Mouse (Mus musculus) heart, embryonic 14.5 days (tissue): ENCODE data around the gene Cdk5rap2. TPM values are rescaled to one million over a fixed set of nuclear protein-coding genes. Genes with fewer than 3 reads are reported as not detected.

Source experiments
- ATAC-seq: fragments of 200-750 bp; cut with Nextera tagmentation; 2 replicates; pipeline ENCODE4 v1.8.0; 2017; ENCODE audit warnings: low read depth, moderate TSS enrichment; ENCODE audit not compliant: insufficient number of reproducible peaks, insufficient read depth, low FRiP score
- H3K27ac ChIP-seq, 2 experiments: fragments of 200-500 bp in 1 of 2; fragments of 300-500 bp in 1 of 2; sonication (generic) in 1 of 2; replicated peaks in 1 of 2; 2 replicates each; pipeline ENCODE4 v1.5.1; 2012 to 2014; ENCODE audit warnings: low read depth in 2 of 2, low read length in 2 of 2, control low read depth in 1 of 2, mild to moderate bottlenecking in 1 of 2, mixed read lengths in 1 of 2; ENCODE audit not compliant: control insufficient read depth in 1 of 2, insufficient read depth in 1 of 2
- H3K27me3 ChIP-seq: fragments of 300-500 bp; sonication (generic); 2 replicates; pipeline ENCODE4 v1.6.1; 2014; ENCODE audit warnings: mild to moderate bottlenecking, low read length, control low read depth; ENCODE audit not compliant: control insufficient read depth, insufficient read depth
- H3K36me3 ChIP-seq: fragments of 300-500 bp; sonication (generic); 2 replicates; pipeline ENCODE4 v1.6.1; 2014; ENCODE audit warnings: mild to moderate bottlenecking, control low read depth, low read length, mixed read lengths; ENCODE audit not compliant: control insufficient read depth, insufficient read depth
- H3K4me1 ChIP-seq, 2 experiments: fragments of 200-500 bp in 1 of 2; fragments of 300-500 bp in 1 of 2; sonication (generic) in 1 of 2; 2 replicates each; pipeline ENCODE4 v1.6.1; 2012 to 2014; ENCODE audit warnings: low read length in 2 of 2, control low read depth in 1 of 2, mixed read lengths in 1 of 2; ENCODE audit not compliant: control insufficient read depth in 2 of 2, insufficient read depth in 2 of 2
- H3K4me2 ChIP-seq: fragments of 300-500 bp; sonication (generic); 2 replicates; pipeline ENCODE4 v1.6.1; 2014; ENCODE audit warnings: mild to moderate bottlenecking, low read length
- H3K4me3 ChIP-seq, 2 experiments: fragments of 200-500 bp in 1 of 2; fragments of 300-500 bp in 1 of 2; sonication (generic) in 1 of 2; 2 replicates each; pipeline ENCODE4 v1.5.1; 2012 to 2014; ENCODE audit warnings: low read length in 2 of 2, mild to moderate bottlenecking in 2 of 2, control low read depth in 1 of 2, low read depth in 1 of 2, moderate library complexity in 1 of 2; ENCODE audit not compliant: control insufficient read depth in 1 of 2, insufficient read depth in 1 of 2
- H3K9ac ChIP-seq: fragments of 300-500 bp; sonication (generic); 2 replicates; pipeline ENCODE4 v1.6.1; 2014; ENCODE audit warnings: mild to moderate bottlenecking, low read length
- H3K9me3 ChIP-seq: fragments of 300-500 bp; sonication (generic); 2 replicates; pipeline ENCODE4 v1.6.1; 2016; ENCODE audit warnings: low read length, control low read depth; ENCODE audit not compliant: control insufficient read depth
- WGBS: fragments of 180-500 bp; shearing (Covaris S2); extraction: QIAGEN DNeasy Blood & Tissue Kit; methylation state at CpG from one replicate; pipeline ENCODE4 v1.1.7; 2014; 5-methylcytosine and 5-hydroxymethylcytosine counted together
- polyA plus RNA-seq: library from polyadenylated mRNA; unstranded; fragments of >200 nt; fragmentation: Nextera tagmentation; extraction: Ambion mirVana; gene quantifications from 2 replicates; pipeline ENCODE4 v1.2.1, GENCODE M21; 2014

The Cdk5rap2 gene
- polyA plus RNA-seq, 1 experiment from 2014 or later: 9.6 TPM

DNA sequence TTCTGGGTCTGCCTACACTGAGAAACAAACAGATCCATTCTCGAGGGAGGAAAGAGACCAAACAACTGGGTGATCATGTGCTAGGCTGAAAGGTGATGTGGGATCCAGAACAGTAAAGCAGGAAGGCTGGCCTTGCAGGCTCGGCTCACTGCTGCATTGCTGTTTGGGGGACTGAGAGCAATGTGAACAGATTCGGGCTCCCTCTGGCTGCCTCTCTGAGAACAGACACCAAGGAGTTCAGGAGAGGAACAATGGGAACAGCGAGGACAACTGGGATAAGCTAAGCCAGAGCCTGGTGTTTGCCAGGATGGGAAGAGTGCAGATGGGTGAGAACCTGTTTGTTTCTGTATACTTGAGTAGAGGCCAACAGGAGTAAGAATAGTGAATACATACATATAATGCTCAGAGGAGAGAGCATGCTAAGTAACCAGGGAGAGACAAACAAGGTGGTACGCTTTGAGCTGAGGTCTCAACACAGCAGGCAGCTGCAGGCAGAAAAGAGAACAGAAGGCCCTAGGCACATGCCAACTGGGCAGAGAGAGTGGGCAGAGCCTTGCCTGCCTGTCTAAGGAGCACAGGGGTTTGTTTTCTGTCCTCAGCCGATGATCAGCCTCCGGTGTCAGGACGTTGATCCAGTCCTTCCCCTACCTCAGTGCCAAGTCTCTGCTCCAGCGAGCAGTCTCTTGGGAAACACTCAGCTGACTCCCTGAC lies 8.0 kb downstream of the Cdk5rap2 start:
- Histone ChIP-seq H3K4me1 (no peaks in the 10 kb centered on the region), H3K27ac (no peak overlapping the region), H3K9ac (no peak overlapping the region), H3K36me3 (peaks cover 51% of the 10 kb centered on the region), H3K4me3 (no peak overlapping the region), H3K27me3 (no peaks in the 10 kb centered on the region), H3K4me2 (no peak overlapping the region), H3K9me3 (no peaks in the 10 kb centered on the region)
- no peak for ATAC-seq
- 73% methylated on average over 9 of the region's 9 CpGs for WGBS

DNA sequence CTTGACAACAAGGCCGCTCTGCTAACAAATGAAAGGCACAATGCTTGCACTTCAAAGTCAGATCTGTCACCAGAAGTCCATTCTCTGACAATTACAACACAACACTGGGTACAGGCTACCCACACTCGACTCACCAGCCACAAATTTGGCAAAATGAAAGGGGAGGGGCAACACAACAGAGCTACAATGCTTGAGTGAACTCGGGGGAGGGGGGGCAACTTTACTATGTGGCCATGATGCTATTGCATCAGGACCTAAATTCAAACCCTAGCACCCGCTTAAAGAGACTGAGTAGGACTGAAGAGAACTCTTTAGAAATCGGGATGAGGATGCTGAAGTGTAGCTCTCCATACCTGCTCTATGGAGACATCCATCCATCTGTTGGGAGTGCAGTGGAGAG lies 10.8 kb downstream of the Cdk5rap2 start:
- H3K4me2 ChIP-seq: no peak overlapping the region
- no peak overlapping the region for H3K27ac ChIP-seq
- H3K9me3 ChIP-seq: no peaks in the 10 kb centered on the region
- no peak overlapping the region for H3K9ac ChIP-seq
- H3K4me1 ChIP-seq: no peaks in the 10 kb centered on the region; a peak in 1 of 4 replicates
- H3K27me3 ChIP-seq: no peaks in the 10 kb centered on the region
- WGBS: 85% methylated on average over 5 of the region's 5 CpGs
- no peak for ATAC-seq
- peaks cover 51% of the 10 kb centered on the region for H3K36me3 ChIP-seq
- no peak overlapping the region for H3K4me3 ChIP-seq

DNA sequence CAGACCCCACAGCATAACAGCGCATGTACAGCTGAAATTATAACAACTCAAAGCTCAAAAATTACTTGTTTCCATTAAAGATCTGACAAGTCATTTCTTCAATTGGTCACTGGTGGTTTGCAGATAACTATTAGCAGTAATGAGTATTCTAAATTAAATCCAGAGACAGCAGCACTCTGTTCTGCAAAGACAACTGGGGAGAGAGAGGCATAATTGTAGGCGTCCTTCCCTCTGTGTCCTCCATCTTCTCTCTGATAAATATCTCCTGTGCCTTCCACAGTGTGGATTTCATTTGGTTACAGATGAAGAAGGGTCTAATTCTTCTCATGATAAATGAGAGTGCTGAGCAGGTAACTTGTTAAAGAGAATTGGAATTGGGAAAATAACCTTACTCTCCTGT lies 11.2 kb downstream of the Cdk5rap2 start:
- H3K27ac ChIP-seq: no peak overlapping the region
- no peak for ATAC-seq
- H3K9me3 ChIP-seq: no peaks in the 10 kb centered on the region
- no peak overlapping the region for H3K4me3 ChIP-seq
- H3K36me3 ChIP-seq: peaks cover 51% of the 10 kb centered on the region
- no peaks in the 10 kb centered on the region; a peak in 1 of 4 replicates for H3K4me1 ChIP-seq
- WGBS: 92% methylated on average over 2 of the region's 2 CpGs
- H3K4me2 ChIP-seq: no peak overlapping the region
- H3K9ac ChIP-seq: no peak overlapping the region
- H3K27me3 ChIP-seq: no peaks in the 10 kb centered on the region

DNA sequence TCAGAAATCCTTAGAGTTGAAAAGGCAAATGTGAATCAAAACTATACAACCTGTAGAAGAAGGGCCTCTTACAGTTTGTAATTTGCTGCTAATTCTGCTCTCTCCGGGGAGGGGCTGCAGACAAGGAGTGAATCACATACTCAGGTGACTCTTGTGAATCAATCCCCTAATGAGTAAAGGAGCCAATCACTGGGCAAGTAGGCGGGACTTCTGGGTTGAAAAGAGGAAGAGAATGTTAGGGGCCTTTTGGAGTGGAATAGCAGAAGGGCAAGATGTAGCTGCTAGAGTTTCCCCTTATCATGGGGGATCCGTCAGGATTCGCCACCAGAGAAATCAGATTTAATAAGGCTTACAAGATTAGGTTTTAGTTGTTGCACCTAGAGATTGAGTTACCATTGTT lies 12.2 kb downstream of the Cdk5rap2 start:
- H3K27me3 ChIP-seq: no peaks in the 10 kb centered on the region
- H3K4me2 ChIP-seq: no peak overlapping the region
- peaks cover 44% of the 10 kb centered on the region for H3K36me3 ChIP-seq
- ATAC-seq: no peak
- 78% methylated on average over 4 of the region's 4 CpGs for WGBS
- no peak overlapping the region for H3K9ac ChIP-seq
- H3K27ac ChIP-seq: no peak overlapping the region
- H3K4me1 ChIP-seq: no peaks in the 10 kb centered on the region; a peak in 1 of 4 replicates
- no peaks in the 10 kb centered on the region for H3K9me3 ChIP-seq
- no peak overlapping the region for H3K4me3 ChIP-seq

DNA sequence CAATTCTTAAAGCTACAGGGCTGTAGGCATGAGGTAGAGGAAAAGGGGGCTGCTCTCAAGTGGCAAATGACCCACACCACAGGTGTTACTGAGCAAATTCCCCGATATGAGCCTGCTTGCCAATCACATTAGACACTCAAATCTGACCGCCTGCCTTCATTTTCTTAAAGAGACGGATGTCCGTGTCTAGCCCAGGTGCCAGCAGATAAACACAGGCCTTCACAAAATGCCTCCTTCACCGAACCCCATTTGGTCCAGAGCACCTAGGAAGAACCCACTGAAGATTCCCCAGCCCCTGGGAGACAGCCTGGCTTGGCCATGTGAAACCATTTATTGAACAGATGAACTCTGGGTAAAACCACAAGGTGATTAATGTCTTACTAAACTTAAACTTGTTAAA lies 13.5 kb downstream of the Cdk5rap2 start:
- Histone ChIP-seq H3K9ac (no peak overlapping the region), H3K27me3 (no peaks in the 10 kb centered on the region), H3K9me3 (no peaks in the 10 kb centered on the region), H3K36me3 (peaks cover 32% of the 10 kb centered on the region), H3K27ac (no peak overlapping the region), H3K4me1 (no peaks in the 10 kb centered on the region; a peak in 1 of 4 replicates), H3K4me3 (no peak overlapping the region), H3K4me2 (no peak overlapping the region)
- 81% methylated on average over 5 of the region's 5 CpGs for WGBS
- no peak for ATAC-seq

DNA sequence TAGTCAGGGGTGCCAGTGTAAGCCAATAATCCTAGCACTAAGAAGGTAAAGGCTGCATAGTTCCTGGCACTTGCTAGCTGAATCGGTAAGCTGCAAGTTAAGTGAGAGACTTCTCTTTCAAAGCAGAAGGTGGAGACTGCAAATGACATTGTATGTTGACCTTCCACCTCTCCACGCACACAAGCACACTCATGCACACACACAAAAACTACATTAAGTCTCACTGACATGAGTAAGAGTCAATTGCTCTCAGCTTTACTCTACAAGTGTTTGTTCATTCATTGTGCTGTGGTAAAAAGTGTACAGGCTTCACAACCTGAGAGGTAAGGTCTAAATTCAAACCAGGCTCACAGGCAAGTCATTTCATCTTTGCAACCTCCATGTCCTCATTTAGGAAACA lies 15.5 kb downstream of the Cdk5rap2 start:
- H3K27ac ChIP-seq: no peak overlapping the region
- H3K4me3 ChIP-seq: no peak overlapping the region
- no peaks in the 10 kb centered on the region for H3K9me3 ChIP-seq
- H3K4me2 ChIP-seq: no peak overlapping the region
- H3K4me1 ChIP-seq: no peaks in the 10 kb centered on the region; a peak in 1 of 4 replicates
- ATAC-seq: no peak
- peaks cover 19% of the 10 kb centered on the region for H3K36me3 ChIP-seq
- H3K27me3 ChIP-seq: no peaks in the 10 kb centered on the region
- H3K9ac ChIP-seq: no peak overlapping the region
- 82% methylated on average over 2 of the region's 2 CpGs for WGBS

DNA sequence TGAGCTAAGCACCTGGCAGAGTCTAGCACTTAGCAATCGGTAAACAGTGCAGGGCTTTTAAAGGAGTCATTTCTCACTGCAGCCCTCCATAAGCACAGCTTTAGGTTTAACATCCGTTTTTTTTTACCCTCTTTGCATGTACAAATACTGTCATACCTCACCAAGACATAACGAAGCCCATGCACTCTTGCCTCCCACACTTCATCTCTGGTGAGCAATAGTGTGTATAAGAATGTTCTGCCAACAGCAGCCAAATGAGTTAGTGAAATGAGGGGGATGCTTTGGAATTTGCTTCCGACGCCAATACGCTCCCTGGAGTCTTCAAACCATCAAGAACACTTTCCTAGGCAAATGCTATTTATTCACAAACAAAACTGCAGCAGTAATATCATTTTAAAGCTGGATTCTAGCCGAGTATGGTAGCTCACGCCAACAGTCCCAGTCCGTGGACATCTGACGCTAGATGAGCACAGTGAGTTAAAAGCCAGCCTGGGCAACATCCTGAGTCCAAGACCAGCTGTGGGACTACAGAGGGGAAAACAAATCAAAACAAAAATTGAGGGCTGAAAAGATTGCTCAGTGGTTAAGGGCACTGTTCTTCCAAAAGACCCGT lies 18.4 kb downstream of the Cdk5rap2 start:
- 83% methylated on average over 11 of the region's 11 CpGs for WGBS
- Histone ChIP-seq H3K4me1 (no peaks in the 10 kb centered on the region; a peak in 1 of 4 replicates), H3K36me3 (peaks cover 9% of the 10 kb centered on the region), H3K9ac (no peak overlapping the region), H3K4me3 (no peak overlapping the region), H3K27ac (no peak overlapping the region), H3K27me3 (no peaks in the 10 kb centered on the region), H3K9me3 (no peaks in the 10 kb centered on the region), H3K4me2 (no peak overlapping the region)
- ATAC-seq: no peak
